Mouse (Mus musculus): Measurements from ENCODE around the gene Faim2. TPM values are rescaled to one million over a fixed set of nuclear protein-coding genes. Genes with fewer than 3 reads are reported as not detected.

Gene Faim2
- polyA plus RNA-seq, 1 experiment from 2014 or later: 1.5 TPM

GRCm38 (mm10) chr15:99475814-99476213, 52.2 kb downstream of the Faim2 start:
- Histone ChIP-seq H3K4me3 (ENCODE audit: low read depth, low read length) (no peak overlapping the region), H3K27me3 (ENCODE audit: insufficient read depth, low read length) (no peaks in the 10 kb centered on the region), H3K36me3 (ENCODE audit: insufficient read depth) (peaks cover under 1% of the 10 kb centered on the region; the same call in 1 of the 2 replicates), H3K9ac (no peak overlapping the region), H3K4me1 (ENCODE audit: insufficient read depth) (0 out of 2 replicates have a peak, but pooled peaks cover 3% of the 10 kb centered on the region), H3K4me2 (no peak overlapping the region), H3K27ac (ENCODE audit: low read depth) (no peak overlapping the region), H3K9me3 (ENCODE audit: low read depth, low read length) (no peaks in the 10 kb centered on the region)
- no peak for TF ChIP-seq CTCF (IDR thresholded peaks at IDR 0.05; ENCODE audit: low read depth)
- ATAC-seq (ENCODE audit: insufficient read depth) (no peak), DNase-seq (no peak)
- 78% methylated on average over 1 of the region's 1 CpGs for WGBS

- H3K9me3 ChIP-seq (ENCODE audit: low read depth, low read length): no peaks in the 10 kb centered on the region
- H3K36me3 ChIP-seq (ENCODE audit: insufficient read depth): peaks cover 13% of the 10 kb centered on the region
- H3K9ac ChIP-seq: peak within 1 kb of the TSS; percentile 91
- H3K4me2 ChIP-seq: peak within 1 kb of the TSS; percentile 77
- WGBS: under 1% methylated on average over 26 of the region's 26 CpGs
- H3K4me1 ChIP-seq (ENCODE audit: insufficient read depth): 0 out of 2 replicates have a peak, but pooled peaks cover 3% of the 10 kb centered on the region
- peak within 1 kb of the TSS; percentile 76 for H3K4me3 ChIP-seq (ENCODE audit: low read depth, low read length)
- peak within 1 kb of the TSS; percentile 98 for H3K27ac ChIP-seq (ENCODE audit: low read depth)
- DNase-seq (peak; percentile 96), ATAC-seq (ENCODE audit: insufficient read depth) (peak; percentile 84)
- no peaks in the 10 kb centered on the region for H3K27me3 ChIP-seq (ENCODE audit: insufficient read depth, low read length)
- peak; percentile 61 for TF ChIP-seq CTCF (IDR thresholded peaks at IDR 0.05; ENCODE audit: low read depth)
Observed at GRCm38 (mm10) chr15:99474576-99474926, 53.4 kb downstream of the Faim2 start, which contains the start of gene Bcdin3d. TSS of gene Bcdin3d (minus strand) at chr15:99474730.

GRCm38 (mm10) chr15:99473801-99474575, 54.0 kb downstream of the Faim2 start:
- H3K9me3 ChIP-seq (ENCODE audit: low read depth, low read length): no peaks in the 10 kb centered on the region
- H3K9ac ChIP-seq: peak overlapping the region; percentile 91
- H3K4me2 ChIP-seq: peak overlapping the region; percentile 77
- peak; percentile 89 for ATAC-seq (ENCODE audit: insufficient read depth)
- 0 out of 2 replicates have a peak, but pooled peaks cover 3% of the 10 kb centered on the region for H3K4me1 ChIP-seq (ENCODE audit: insufficient read depth)
- H3K4me3 ChIP-seq (ENCODE audit: low read depth, low read length): peak overlapping the region; percentile 76
- peaks cover 13% of the 10 kb centered on the region for H3K36me3 ChIP-seq (ENCODE audit: insufficient read depth)
- no peak for TF ChIP-seq CTCF (IDR thresholded peaks at IDR 0.05; ENCODE audit: low read depth)
- WGBS: 4% methylated on average over 38 of the region's 38 CpGs
- peak overlapping the region; percentile 98 for H3K27ac ChIP-seq (ENCODE audit: low read depth)
- no peaks in the 10 kb centered on the region for H3K27me3 ChIP-seq (ENCODE audit: insufficient read depth, low read length)
- DNase-seq: peak; percentile 90

- Histone ChIP-seq H3K4me3 (ENCODE audit: low read depth, low read length) (no peak overlapping the region; the same call in 1 of the 2 replicates), H3K4me1 (ENCODE audit: insufficient read depth) (0 out of 2 replicates have a peak, but pooled peaks cover 3% of the 10 kb centered on the region), H3K9ac (no peak overlapping the region), H3K27ac (ENCODE audit: low read depth) (no peak overlapping the region), H3K36me3 (ENCODE audit: insufficient read depth) (peaks cover 13% of the 10 kb centered on the region), H3K27me3 (ENCODE audit: insufficient read depth, low read length) (no peaks in the 10 kb centered on the region), H3K4me2 (peak overlapping the region; percentile 77), H3K9me3 (ENCODE audit: low read depth, low read length) (no peaks in the 10 kb centered on the region)
- TF ChIP-seq CTCF (IDR thresholded peaks at IDR 0.05; ENCODE audit: low read depth): no peak
- ATAC-seq (ENCODE audit: insufficient read depth): no peak
- 82% methylated on average over 7 of the region's 7 CpGs for WGBS
- no peak for DNase-seq
Observed at GRCm38 (mm10) chr15:99472972-99473371, 55.0 kb downstream of the Faim2 start.

GRCm38 (mm10) chr15:99471677-99472063, 56.3 kb downstream of the Faim2 start:
- Histone ChIP-seq H3K9me3 (ENCODE audit: low read depth, low read length) (no peaks in the 10 kb centered on the region), H3K4me1 (ENCODE audit: insufficient read depth) (0 out of 2 replicates have a peak, but pooled peaks cover 3% of the 10 kb centered on the region), H3K36me3 (ENCODE audit: insufficient read depth) (peaks cover 13% of the 10 kb centered on the region), H3K27me3 (ENCODE audit: insufficient read depth, low read length) (no peaks in the 10 kb centered on the region), H3K9ac (no peak overlapping the region), H3K4me2 (no peak overlapping the region), H3K4me3 (ENCODE audit: low read depth, low read length) (no peak overlapping the region), H3K27ac (ENCODE audit: low read depth) (no peak overlapping the region)
- no peak for DNase-seq
- 73% methylated on average over 14 of the region's 14 CpGs for WGBS
- no peak for TF ChIP-seq CTCF (IDR thresholded peaks at IDR 0.05; ENCODE audit: low read depth)
- ATAC-seq (ENCODE audit: insufficient read depth): no peak

GRCm38 (mm10) chr15:99470971-99471676, 56.8 kb downstream of the Faim2 start:
- H3K4me2 ChIP-seq: no peak overlapping the region
- 54% methylated on average over 17 of the region's 17 CpGs for WGBS
- no peak overlapping the region for H3K27ac ChIP-seq (ENCODE audit: low read depth)
- DNase-seq (peak; percentile 82), ATAC-seq (ENCODE audit: insufficient read depth) (no peak)
- H3K36me3 ChIP-seq (ENCODE audit: insufficient read depth): peaks cover 13% of the 10 kb centered on the region
- peak; percentile 76 for TF ChIP-seq CTCF (IDR thresholded peaks at IDR 0.05; ENCODE audit: low read depth)
- H3K9me3 ChIP-seq (ENCODE audit: low read depth, low read length): no peaks in the 10 kb centered on the region
- H3K9ac ChIP-seq: no peak overlapping the region
- H3K4me1 ChIP-seq (ENCODE audit: insufficient read depth): 0 out of 2 replicates have a peak, but pooled peaks cover 3% of the 10 kb centered on the region
- no peak overlapping the region for H3K4me3 ChIP-seq (ENCODE audit: low read depth, low read length)
- H3K27me3 ChIP-seq (ENCODE audit: insufficient read depth, low read length): no peaks in the 10 kb centered on the region
